Mouse (Mus musculus) liver, postnatal 0 days (tissue): ENCODE data around the gene Col6a5. TPM values are rescaled to one million over a fixed set of nuclear protein-coding genes. Genes with fewer than 3 reads are reported as not detected.

Source experiments
- ATAC-seq: fragments of 200-750 bp; cut with Nextera tagmentation; 2 replicates; pipeline ENCODE4 v1.8.0; 2017; ENCODE audit warnings: mild to moderate bottlenecking, moderate library complexity
- DNase-seq: peaks from one replicate; pipeline ENCODE4 v3.0.0-alpha.2; 2016
- H3K27ac ChIP-seq: fragments of 300-500 bp; sonication (generic); 2 replicates; pipeline ENCODE4 v1.5.1; 2014; ENCODE audit warnings: antibody characterized with exemption, moderate library complexity, mild to moderate bottlenecking, low read depth
- H3K27me3 ChIP-seq: fragments of 300-500 bp; sonication (generic); 2 replicates; pipeline ENCODE4 v1.6.1; 2014; ENCODE audit warnings: low read length, control low read depth, mixed read lengths; ENCODE audit not compliant: insufficient read depth
- H3K36me3 ChIP-seq: fragments of 300-500 bp; sonication (generic); replicated peaks from 2 replicates; pipeline ENCODE4 v1.6.1; 2014; ENCODE audit warnings: mild to moderate bottlenecking, control low read depth, low read length, moderate library complexity, mixed read lengths; ENCODE audit not compliant: insufficient read depth
- H3K4me1 ChIP-seq: fragments of 300-500 bp; sonication (generic); 2 replicates; pipeline ENCODE4 v1.6.1; 2014; ENCODE audit warnings: antibody characterized with exemption, mild to moderate bottlenecking, control low read depth; ENCODE audit not compliant: insufficient read depth
- H3K4me2 ChIP-seq: fragments of 300-500 bp; sonication (generic); 2 replicates; pipeline ENCODE4 v1.6.1; 2014; ENCODE audit warnings: low read depth, mild to moderate bottlenecking, low read length, moderate library complexity, mixed read lengths
- H3K4me3 ChIP-seq: fragments of 300-500 bp; sonication (generic); 2 replicates; pipeline ENCODE4 v1.5.1; 2014; ENCODE audit warnings: low read depth, low read length
- H3K9ac ChIP-seq: fragments of 300-500 bp; sonication (generic); replicated peaks from 2 replicates; pipeline ENCODE4 v1.6.1; 2014; ENCODE audit warnings: mild to moderate bottlenecking, moderate library complexity
- H3K9me3 ChIP-seq: fragments of 300-500 bp; sonication (generic); 2 replicates; pipeline ENCODE4 v1.6.1; 2016; ENCODE audit warnings: mild to moderate bottlenecking, control low read depth, low read length, mixed read lengths
- CTCF ChIP-seq: sonication (generic); IDR thresholded peaks from 2 replicates; pipeline ENCODE4 v1.5.1; 2016; ENCODE audit warnings: antibody characterized with exemption, low read depth
- EP300 ChIP-seq: IDR thresholded peaks from 2 replicates; pipeline ENCODE4 v1.6.1; 2016; ENCODE audit warnings: antibody characterized with exemption, low read depth, mild to moderate bottlenecking
- WGBS: fragments of 180-500 bp; shearing (Covaris S2); extraction: QIAGEN DNeasy Blood & Tissue Kit; methylation state at CpG from one replicate; pipeline ENCODE4 v1.1.7; 2014; ENCODE audit not compliant: insufficient replicate concordance; 5-methylcytosine and 5-hydroxymethylcytosine counted together
- polyA plus RNA-seq: library from polyadenylated mRNA; unstranded; fragments of >200 nt; fragmentation: Nextera tagmentation; extraction: Ambion mirVana; gene quantifications from 2 replicates; pipeline ENCODE4 v1.2.1, GENCODE M21; 2015

Col6a5 gene
- 0.01 TPM in 1 of 2 replicates, not detected in the other for polyA plus RNA-seq

- no peak within 1 kb of the TSS for H3K4me3 ChIP-seq
- no peaks in the 10 kb centered on the region for H3K36me3 ChIP-seq
- H3K9ac ChIP-seq: no peak within 1 kb of the TSS
- 17% methylated on average over 13 of the region's 13 CpGs for WGBS
- 0 out of 2 replicates have a peak within 1 kb of the TSS, but pooled peaks have one; percentile 23 for H3K4me2 ChIP-seq
- no peaks in the 10 kb centered on the region for H3K9me3 ChIP-seq
- H3K27me3 ChIP-seq: no peaks in the 10 kb centered on the region
- TF ChIP-seq CTCF (no peak), EP300 (no peak)
- no peak for ATAC-seq
- DNase-seq: no peak
- peaks cover 6% of the 10 kb centered on the region for H3K4me1 ChIP-seq
- no peak within 1 kb of the TSS for H3K27ac ChIP-seq
These were observed at the start of gene Col6a5 for GRCm38 (mm10) chr9:105960533-105960932. Col6a5 (minus strand) TSS chr9:105960643.

- Histone ChIP-seq H3K4me3 (no peak overlapping the region), H3K4me2 (no peak overlapping the region), H3K27me3 (no peaks in the 10 kb centered on the region), H3K36me3 (no peaks in the 10 kb centered on the region), H3K4me1 (no peaks in the 10 kb centered on the region), H3K27ac (no peak overlapping the region), H3K9ac (no peak overlapping the region), H3K9me3 (no peaks in the 10 kb centered on the region)
- no peak for TF ChIP-seq EP300
- TF ChIP-seq CTCF: no peak
- 63% methylated on average over 11 of the region's 11 CpGs for WGBS
- DNase-seq (no peak), ATAC-seq (no peak)
These were observed 37.5 kb upstream of the Col6a5 start for GRCm38 (mm10) chr9:105997955-105998354.

GRCm38 (mm10) chr9:105992425-105992824 is 32.0 kb upstream of the Col6a5 start:
- 74% methylated on average over 6 of the region's 6 CpGs for WGBS
- H3K4me1 ChIP-seq: no peaks in the 10 kb centered on the region
- ATAC-seq (no peak), DNase-seq (no peak)
- H3K9me3 ChIP-seq: no peaks in the 10 kb centered on the region
- H3K36me3 ChIP-seq: no peaks in the 10 kb centered on the region
- H3K27ac ChIP-seq: no peak overlapping the region
- no peak for TF ChIP-seq EP300
- no peak for TF ChIP-seq CTCF
- no peak overlapping the region for H3K4me2 ChIP-seq
- H3K27me3 ChIP-seq: no peaks in the 10 kb centered on the region
- no peak overlapping the region for H3K9ac ChIP-seq
- H3K4me3 ChIP-seq: no peak overlapping the region

GRCm38 (mm10) chr9:105990099-105990498 is 29.7 kb upstream of the Col6a5 start:
- H3K36me3 ChIP-seq: no peaks in the 10 kb centered on the region
- 63% methylated on average over 6 of the region's 6 CpGs for WGBS
- ATAC-seq (no peak), DNase-seq (no peak)
- no peaks in the 10 kb centered on the region for H3K4me1 ChIP-seq
- no peak overlapping the region for H3K27ac ChIP-seq
- no peak overlapping the region for H3K4me2 ChIP-seq
- no peak overlapping the region for H3K4me3 ChIP-seq
- no peaks in the 10 kb centered on the region for H3K9me3 ChIP-seq
- H3K27me3 ChIP-seq: no peaks in the 10 kb centered on the region
- H3K9ac ChIP-seq: no peak overlapping the region
- TF ChIP-seq EP300 (no peak), CTCF (no peak)

GRCm38 (mm10) chr9:105989468-105989867 is 29.0 kb upstream of the Col6a5 start:
- H3K9ac ChIP-seq: no peak overlapping the region
- no peaks in the 10 kb centered on the region for H3K9me3 ChIP-seq
- no peaks in the 10 kb centered on the region for H3K4me1 ChIP-seq
- no peaks in the 10 kb centered on the region for H3K36me3 ChIP-seq
- ATAC-seq (no peak), DNase-seq (no peak)
- H3K27ac ChIP-seq: no peak overlapping the region
- H3K4me3 ChIP-seq: no peak overlapping the region
- WGBS: 79% methylated on average over 6 of the region's 6 CpGs
- H3K27me3 ChIP-seq: no peaks in the 10 kb centered on the region
- no peak overlapping the region for H3K4me2 ChIP-seq
- no peak for TF ChIP-seq CTCF
- no peak for TF ChIP-seq EP300

GRCm38 (mm10) chr9:105988096-105988495 is 27.7 kb upstream of the Col6a5 start:
- TF ChIP-seq EP300 (no peak), CTCF (peak; percentile 67)
- H3K9me3 ChIP-seq: no peaks in the 10 kb centered on the region
- H3K4me1 ChIP-seq: no peaks in the 10 kb centered on the region
- no peak overlapping the region for H3K27ac ChIP-seq
- no peak overlapping the region for H3K4me3 ChIP-seq
- ATAC-seq (no peak), DNase-seq (no peak)
- H3K27me3 ChIP-seq: no peaks in the 10 kb centered on the region
- no peaks in the 10 kb centered on the region for H3K36me3 ChIP-seq
- H3K9ac ChIP-seq: no peak overlapping the region
- H3K4me2 ChIP-seq: no peak overlapping the region
- WGBS: 54% methylated on average over 8 of the region's 8 CpGs

- no peak for DNase-seq
These were observed 24.6 kb upstream of the Col6a5 start for GRCm38 (mm10) chr9:105984931-105985519.

More at GRCm38 (mm10) chr9:105984931-105985519, 24.6 kb upstream of the Col6a5 start:
- WGBS: 44% methylated on average over 10 of the region's 10 CpGs
- Histone ChIP-seq H3K9ac (no peak overlapping the region), H3K9me3 (no peaks in the 10 kb centered on the region), H3K4me3 (no peak overlapping the region), H3K4me1 (no peaks in the 10 kb centered on the region), H3K4me2 (no peak overlapping the region), H3K36me3 (no peaks in the 10 kb centered on the region), H3K27ac (no peak overlapping the region), H3K27me3 (no peaks in the 10 kb centered on the region)
- TF ChIP-seq CTCF (no peak), EP300 (no peak)
- ATAC-seq: no peak
